Mouse (Mus musculus) embryo, embryonic 10 days (tissue): Measurements from ENCODE around the gene Dscaml1.

Experiments
- DNase-seq: peaks from one replicate; pipeline ENCODE4 v3.0.0-alpha.2; 2015; ENCODE audit warnings: low spot score

Dscaml1 gene

DNA sequence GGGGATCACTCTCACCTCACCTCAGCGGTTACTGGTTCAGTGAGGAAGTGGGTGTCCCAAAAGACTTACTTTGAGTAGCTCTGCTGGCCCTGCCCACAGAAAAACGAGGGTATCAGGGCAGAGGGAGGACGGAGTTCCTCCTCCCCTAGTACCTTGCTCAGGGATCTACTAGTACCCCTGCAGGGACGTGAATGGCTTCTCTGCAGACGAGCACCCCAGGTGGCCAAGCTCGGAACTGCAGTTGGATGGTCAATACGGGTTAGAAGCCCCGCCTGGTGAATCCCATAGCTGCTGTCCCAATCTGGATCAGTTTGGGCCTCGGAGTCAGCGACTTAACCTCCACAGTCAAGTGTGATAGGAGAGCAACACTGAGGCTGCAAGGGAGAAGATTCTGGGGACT is 14.1 kb upstream of the Dscaml1 start:
- DNase-seq = peak; percentile 94

GRCm38 (mm10) chr9:45412700-45413477 is 13.5 kb upstream of the Dscaml1 start:
- no peak for DNase-seq

GRCm38 (mm10) chr9:45413478-45414140 is 12.8 kb upstream of the Dscaml1 start:
- peak; percentile 60 for DNase-seq

GRCm38 (mm10) chr9:45415912-45416311 is 10.5 kb upstream of the Dscaml1 start:
- peak; percentile 56 for DNase-seq

DNA sequence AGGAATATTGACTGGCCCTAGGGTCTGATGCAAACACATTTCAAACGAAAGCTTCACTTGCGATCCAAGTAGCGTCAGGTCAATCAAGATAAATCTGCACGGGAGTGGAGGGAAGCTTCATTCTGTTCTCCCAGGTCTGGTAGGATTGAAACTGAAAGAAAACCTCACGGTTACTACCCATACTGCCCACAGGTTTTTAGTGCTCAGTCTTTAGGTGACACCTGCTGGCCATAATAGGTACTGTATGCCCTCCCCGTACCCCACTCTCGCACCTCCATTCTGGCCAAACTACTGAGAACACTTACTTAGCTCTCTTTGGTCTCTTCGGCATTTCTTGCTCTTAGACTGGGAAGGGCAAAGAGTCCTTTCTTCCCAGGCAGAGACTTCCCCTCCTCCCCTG is 9.2 kb upstream of the Dscaml1 start:
- DNase-seq = peak; percentile 45

GRCm38 (mm10) chr9:45418252-45418651 is 8.2 kb upstream of the Dscaml1 start:
- no peak for DNase-seq

GRCm38 (mm10) chr9:45421209-45421608 is 5.2 kb upstream of the Dscaml1 start:
- no peak for DNase-seq

DNA sequence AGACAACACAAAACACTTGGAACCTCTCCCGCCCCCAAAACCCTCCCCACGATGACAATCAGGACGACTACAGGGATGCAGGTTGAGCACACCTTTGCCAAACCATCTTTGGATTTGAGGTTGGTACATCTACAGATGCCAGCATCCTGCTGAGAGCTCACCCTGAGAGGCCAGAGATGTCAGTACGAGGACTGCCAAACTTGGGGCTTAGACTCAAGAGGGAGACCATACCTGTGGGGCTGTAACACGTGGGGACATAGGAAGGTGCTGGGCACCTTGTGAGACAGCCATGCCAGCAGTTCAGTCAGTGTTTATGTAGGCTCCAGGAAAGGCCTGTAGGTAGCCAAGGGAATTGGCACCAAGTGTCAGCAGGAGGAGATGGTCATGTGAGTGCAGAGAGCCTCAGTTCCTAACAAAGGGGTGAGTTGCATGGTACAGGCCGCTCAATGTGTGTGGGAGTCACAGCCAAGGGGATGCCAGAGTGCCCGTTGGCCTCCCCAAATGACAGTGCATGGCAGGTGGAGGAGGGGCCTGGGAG is 3.6 kb upstream of the Dscaml1 start:
- DNase-seq = no peak

DNA sequence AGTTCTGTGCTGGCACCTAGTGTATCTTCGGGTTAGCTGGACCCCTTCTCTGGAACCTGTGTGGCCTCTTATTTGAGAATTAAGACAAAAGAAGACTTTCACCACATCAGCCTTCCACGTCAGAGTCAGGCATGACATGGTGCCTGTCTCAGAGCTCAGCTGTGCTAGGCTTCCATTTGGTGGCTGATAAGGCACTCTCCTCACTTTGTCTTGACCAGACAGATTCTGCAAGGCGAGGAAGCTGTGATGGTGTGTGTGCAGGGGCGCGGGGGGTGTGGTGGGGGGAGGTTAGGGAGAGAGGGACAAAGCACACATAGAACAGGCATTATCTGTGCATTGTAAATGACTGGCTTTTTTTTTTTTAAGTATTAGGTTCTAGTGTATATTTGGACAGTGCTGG is 3.0 kb downstream of the Dscaml1 start:
- no peak for DNase-seq

- DNase-seq = peak; percentile 11
These were observed 3.7 kb downstream of the Dscaml1 start for GRCm38 (mm10) chr9:45429951-45430697.

DNA sequence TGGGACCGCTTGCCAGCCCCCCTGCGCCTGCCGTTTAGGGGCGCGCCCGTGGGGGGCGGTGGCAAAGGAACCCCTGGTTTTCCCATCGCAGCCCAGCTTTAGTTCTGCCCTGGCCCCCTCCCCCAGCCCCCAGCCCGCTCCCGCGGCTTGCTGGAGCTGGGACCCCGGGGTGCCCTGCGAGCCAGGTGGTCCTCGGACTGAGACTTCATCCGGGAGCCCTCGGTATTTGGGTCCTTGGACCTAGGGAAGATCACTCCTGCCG is 4.2 kb downstream of the Dscaml1 start:
- DNase-seq = no peak

DNA sequence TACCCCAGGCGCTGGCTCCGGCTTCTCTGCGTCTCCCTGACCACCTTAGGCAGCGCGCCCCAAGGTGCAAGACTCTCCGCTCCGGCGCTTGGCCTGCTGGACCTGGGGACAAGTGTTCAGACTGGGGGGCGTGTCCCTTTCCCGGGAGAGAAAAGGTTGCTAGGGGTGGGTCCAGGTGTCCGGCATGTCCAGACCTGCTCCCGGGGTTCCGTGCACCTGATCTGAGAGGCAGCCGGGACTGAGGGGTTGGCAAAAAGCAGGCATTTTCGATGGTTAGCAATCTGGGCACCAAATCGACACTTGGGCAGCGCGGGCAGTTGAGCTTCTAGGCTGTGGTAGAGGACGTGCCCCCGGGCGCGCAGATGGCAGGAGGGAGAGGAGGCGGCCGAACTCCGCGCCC is 4.7 kb downstream of the Dscaml1 start:
- no peak for DNase-seq

DNA sequence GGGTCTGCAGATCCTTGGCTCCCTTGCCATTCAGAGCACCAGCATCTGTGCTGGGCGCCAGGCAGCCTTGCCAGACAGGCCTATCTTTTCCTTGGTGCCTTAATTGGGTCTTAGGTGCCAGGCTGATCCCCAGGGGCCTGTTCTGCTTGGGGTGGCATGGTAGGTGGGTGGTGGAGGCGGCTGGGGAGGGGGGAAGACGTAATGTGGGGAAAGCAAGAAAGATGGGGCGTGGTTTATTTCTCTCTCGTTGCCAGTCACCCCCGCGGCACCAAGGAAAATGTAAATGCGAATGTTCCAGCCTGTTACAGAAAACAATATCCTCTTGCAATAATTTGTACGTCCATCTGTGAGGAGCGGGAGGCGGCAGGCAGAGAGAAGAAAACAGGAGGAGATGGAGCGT is 6.2 kb downstream of the Dscaml1 start:
- DNase-seq = no peak

- no peak for DNase-seq
These were observed 6.7 kb downstream of the Dscaml1 start for GRCm38 (mm10) chr9:45433119-45433518.

DNA sequence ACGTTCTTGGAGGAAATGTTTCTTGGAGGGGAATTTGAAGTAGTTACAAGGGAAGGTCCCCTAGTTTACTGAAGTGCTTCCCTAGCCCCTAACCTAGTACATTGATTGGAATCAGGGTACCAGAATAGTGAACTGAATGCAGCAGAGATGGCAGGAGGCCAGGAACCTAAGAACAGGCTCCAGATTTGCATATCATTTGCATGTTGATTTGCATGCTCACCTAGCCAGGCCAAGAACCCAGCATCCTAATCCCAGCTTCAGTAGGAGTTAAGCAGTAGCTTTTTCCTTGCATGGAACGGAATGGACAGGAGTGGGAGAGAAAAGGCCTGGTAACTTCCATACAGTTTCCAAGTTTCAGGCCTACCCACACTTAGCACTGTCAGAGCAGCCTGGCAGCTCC is 7.7 kb downstream of the Dscaml1 start:
- no peak for DNase-seq

GRCm38 (mm10) chr9:45439025-45439424 is 12.6 kb downstream of the Dscaml1 start:
- no peak for DNase-seq

DNA sequence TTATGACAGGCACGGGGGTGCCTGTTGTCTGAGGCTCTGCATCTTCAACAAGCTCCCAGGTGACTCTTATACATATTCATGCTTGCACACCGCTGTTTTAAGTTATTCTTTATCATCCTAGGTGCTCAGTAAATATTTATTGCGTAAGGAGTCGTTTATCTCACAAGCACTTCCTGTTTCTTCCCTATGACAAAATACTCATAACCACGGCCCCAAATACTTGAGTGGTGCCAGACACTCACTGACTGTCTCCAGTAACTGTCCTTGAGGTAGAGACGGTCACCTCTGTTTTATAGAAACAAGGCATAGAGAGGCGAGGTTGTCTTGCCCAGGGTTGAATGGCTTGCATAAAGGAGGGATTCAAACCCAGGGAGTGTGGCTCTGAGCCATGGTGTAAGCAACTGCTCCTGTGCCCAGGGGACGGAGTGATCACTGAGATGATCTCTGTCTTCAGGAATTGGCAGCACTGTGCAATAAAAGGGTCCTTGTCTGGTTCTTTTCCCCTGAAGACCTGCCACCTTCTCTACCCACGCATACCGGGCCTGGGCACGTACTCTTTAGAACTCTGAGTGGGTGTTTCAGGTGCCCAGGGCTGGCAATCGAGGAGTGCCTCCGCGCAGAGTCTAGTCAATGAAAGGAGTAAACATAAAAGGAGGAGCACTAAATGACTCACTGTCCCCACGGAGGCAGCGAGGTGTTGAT is 13.8 kb downstream of the Dscaml1 start:
- DNase-seq = no peak

DNA sequence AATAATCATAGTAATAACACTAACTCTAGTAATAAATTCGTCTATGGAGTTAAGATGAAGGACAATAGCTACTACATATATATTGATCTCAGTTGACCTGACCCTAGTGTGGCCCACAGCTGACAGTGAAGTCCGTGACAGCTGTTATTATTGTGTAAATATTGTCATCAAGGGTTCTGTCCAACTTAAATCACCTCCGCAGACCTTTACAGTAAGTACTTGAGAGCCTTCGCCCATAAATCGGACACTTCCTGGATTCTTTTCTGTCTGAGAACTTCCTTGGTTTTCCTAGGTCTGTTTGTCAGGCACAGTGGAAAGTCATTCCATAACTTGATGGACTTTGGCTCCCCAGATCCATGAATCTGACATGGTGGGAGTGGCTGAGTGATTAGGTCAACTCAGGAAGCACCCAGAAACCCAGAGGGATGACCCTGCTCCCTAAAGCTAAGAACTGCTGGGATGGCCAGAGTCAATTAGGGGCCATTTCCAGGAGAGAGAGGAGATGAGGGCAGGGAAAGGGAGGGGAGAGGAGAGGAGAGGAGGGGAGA is 17.9 kb downstream of the Dscaml1 start:
- no peak for DNase-seq

DNA sequence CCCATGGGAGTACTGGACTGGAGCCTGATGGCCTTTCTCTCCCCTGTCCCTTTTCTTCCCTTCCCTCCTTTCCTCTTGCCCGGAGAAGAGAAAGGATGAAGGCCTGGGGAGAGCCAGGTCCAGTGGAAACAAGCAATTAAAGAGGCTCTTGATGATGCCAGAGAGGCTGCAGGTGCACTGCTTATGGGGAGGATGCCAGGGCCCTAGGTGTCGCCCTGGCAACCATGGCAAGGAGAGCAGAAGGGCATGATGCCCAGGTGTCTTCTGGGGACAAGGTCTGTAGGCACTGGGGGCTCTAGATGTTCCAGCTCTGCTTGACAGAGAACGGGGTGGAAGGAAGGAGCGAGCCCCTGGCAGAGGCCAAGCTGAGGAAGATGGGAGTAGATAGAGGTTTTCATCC is 23.2 kb downstream of the Dscaml1 start:
- no peak for DNase-seq

DNA sequence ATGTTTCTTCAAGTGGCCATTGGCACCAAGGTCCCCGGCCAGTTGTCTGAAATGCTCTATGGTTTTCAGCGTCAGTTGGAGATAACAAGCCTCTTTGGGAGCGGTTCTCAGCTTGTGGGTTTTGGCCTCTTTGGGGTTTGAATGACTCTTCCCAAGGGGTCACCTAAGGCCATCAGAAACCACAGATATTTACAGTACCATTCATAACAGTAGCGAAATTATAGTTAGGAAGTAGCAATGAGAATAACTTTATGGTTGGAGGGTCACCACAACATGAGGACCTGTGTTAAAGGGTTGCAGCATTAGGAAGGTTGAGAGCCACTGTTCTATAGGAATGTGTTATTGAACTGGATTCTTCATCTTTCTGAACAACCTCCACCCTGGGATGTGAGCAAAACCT is 24.9 kb downstream of the Dscaml1 start:
- no peak for DNase-seq

DNA sequence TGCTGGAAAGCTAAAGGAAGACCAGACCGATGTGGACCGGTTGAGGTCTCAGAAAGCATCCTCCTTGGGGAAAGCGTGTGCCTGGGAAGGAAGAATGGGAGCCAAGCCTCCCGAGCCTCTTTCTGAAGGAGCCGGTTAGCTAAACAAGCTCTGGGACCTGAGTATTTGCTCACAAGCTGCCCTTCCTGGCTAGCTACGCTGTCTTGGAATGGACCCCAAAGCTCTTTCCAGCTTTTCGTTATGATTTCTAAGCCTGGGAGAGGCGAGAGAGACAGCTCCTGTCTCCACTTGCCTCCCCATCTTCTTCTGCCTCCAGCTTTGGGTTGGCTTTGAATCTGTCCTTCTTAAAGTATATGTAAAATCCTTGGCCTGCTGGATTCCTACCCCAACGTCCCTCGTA is 27.6 kb downstream of the Dscaml1 start:
- no peak for DNase-seq
